Mouse (Mus musculus) liver, adult 2 months (tissue): ENCODE results near the gene Agap3.

Experiments used
- CTCF ChIP-seq: fragments of 200-500 bp; IDR thresholded peaks from 2 replicates; pipeline ENCODE4 v1.5.1; 2011; ENCODE audit warnings: low read depth, low read length, control low read depth
- POLR2A ChIP-seq: fragments of 200-500 bp; IDR thresholded peaks from 2 replicates; pipeline ENCODE4 v1.6.1; 2011; ENCODE audit warnings: low read length, control low read depth; ENCODE audit not compliant: insufficient read depth; ENCODE audit errors: extremely low read depth

DNA sequence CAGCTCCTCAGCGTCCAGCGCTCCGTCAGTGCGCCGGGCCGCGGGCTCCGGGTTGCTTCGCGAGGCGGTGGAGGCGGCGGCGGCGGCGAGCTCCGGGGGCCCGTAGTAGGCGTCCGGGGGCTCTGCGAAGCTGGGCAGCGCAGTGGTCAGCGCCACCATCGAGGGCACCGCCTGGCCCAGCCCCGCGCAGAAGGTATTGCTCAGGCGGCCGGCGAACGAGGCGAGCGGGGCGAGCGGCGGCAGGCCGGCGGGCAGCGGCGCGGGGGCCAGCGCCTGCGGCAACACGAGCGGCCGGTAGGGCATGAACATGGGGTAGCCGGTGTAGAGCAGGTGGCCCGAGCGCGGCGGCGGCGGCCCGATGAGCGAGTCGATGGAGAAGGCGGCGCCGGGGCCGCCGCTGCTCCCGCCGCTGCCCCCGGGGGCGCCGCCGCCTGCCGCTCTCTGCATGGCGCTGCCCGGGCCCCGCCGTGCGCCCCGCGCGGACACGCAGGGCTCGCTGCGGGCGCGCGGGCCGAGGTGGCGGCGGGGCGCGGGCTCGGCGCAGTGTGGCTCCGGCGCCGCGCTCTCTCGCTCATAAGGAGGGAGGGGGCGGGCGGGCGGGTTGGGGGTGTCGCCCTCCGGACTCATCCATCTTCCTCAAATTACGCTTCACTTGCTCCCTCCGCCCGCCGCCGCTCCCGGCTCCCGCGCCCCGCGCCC lies 74.4 kb downstream of the Agap3 start:
- TF ChIP-seq POLR2A (no peak), CTCF (no peak)
